Mouse (Mus musculus): ENCODE data around the gene Cltc.
"Not testable (repeated sequence)": the region's sequence is repeated elsewhere in the genome, so short reads cannot be mapped to it uniquely, and the experiment has no call there.

- not testable (repeated sequence) for TF ChIP-seq EP300 (IDR thresholded peaks at IDR 0.05; ENCODE audit: insufficient read depth, low read depth, low read length); POLR2A (IDR thresholded peaks at IDR 0.05; ENCODE audit: insufficient read depth, low read length); CTCF (IDR thresholded peaks at IDR 0.05; ENCODE audit: low read depth, low read length)
Measured at GRCm38 (mm10) chr11:86787436-86787835, 30.1 kb upstream of the Cltc start.
